Mouse (Mus musculus): ENCODE results near the gene Nudc.

Gene Nudc

GRCm38 (mm10) chr4:133557041-133557717 is 11.4 kb upstream of the Nudc start:
- CTCF ChIA-PET, result no interaction called here
- POLR2A ChIA-PET, result interaction anchor here in 1 of 4 experiments (1.3 kb wide), 1 partner anchor 11 kb away, joined by 6 read pairs; the partner anchor contains the start of gene Nudc

GRCm38 (mm10) chr4:133553448-133554330 is 7.9 kb upstream of the Nudc start:
- POLR2A ChIA-PET, result interaction anchor here in 3 of 4 experiments (0.6 to 2.3 kb wide), 12 partner anchors 8 to 405 kb away, joined by 3 to 9 read pairs (median 4); partner anchors contain the start of genes Nudc (in 3 of the 3), Gpn2 (in 1 of the 3) and Tent5b (in 1 of the 3)

GRCm38 (mm10) chr4:133552768-133553447 is 7.1 kb upstream of the Nudc start, which contains the start of gene Nr0b2:
Nr0b2 (plus strand) TSS chr4:133553376.
- ChIA-PET POLR2A (interaction anchor here in 3 of 4 experiments (0.6 to 1.2 kb wide), 12 partner anchors 16 to 406 kb away, joined by 3 to 9 read pairs (median 4); partner anchors contain the start of genes Gpn2 (in 1 of the 3) and Tent5b (in 1 of the 3)), CTCF (no interaction called here)

More at GRCm38 (mm10) chr4:133553448-133554330, 7.9 kb upstream of the Nudc start:
- CTCF ChIA-PET, result no interaction called here

DNA sequence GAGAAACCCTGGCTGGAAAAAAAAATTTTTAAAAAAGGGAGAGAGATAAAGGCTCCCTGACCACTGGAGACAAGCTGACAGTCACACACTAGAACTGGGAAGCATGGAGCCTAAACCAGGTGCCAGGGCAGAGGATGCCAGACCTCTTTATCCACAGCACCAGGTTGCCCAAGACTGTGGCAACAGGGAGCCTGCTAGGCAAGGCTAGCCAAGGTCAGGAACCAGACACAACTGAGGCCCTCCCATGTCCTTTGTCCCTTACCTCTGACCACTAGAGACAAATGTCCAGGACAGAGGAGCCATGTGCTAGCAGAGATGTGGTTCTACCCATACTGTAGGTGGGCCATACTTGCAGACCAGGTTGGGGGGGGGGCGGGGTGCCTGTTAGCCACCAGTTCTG is 6.2 kb upstream of the Nudc start:
- CTCF ChIA-PET, result no interaction called here

DNA sequence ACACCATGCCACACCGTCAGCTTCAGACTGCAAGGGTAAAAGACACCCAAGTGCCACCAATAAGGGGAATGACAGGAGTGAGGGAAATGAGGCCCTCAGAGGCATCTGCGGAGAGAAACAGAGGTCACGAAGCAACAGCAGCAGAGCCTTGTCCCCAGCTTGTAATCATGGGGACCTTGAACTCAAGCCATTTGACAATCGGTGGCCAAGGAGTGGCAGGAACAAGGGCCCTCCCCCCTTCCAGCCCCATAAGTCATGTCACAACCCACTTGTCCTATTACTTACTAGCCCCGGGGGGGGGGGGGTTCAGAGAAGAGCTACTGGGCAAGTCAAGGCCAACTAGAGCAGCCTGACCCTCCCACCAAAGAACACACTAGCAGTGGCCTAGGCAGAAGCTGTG is 9.1 kb downstream of the Nudc start:
- CTCF ChIA-PET, result interaction anchor here in 3 of 4 experiments (0.6 to 2.0 kb wide), 9 partner anchors 9 to 593 kb away, joined by 3 to 7 read pairs (median 4); partner anchors contain the start of genes Gpatch3 (in 1 of the 3), Nudc (in 1 of the 3), Tent5b (in 1 of the 3) and Trnp1 (in 1 of the 3)
- POLR2A ChIA-PET, result interaction anchor here (0.5 to 5.6 kb wide), 30 partner anchors 8 to 373 kb away, joined by 3 to 35 read pairs (median 4); partner anchors contain the start of genes Nudc (in 4 of the 4), Kdf1 (in 1 of the 4) and Tent5b (in 1 of the 4)

More for the DNA sequence above, 6.2 kb upstream of the Nudc start:
- POLR2A ChIA-PET, result no interaction called here

- ChIA-PET POLR2A (interaction anchor here (0.5 to 5.6 kb wide), 25 partner anchors 8 to 373 kb away, joined by 3 to 35 read pairs (median 4); partner anchors contain the start of genes Nudc (in 4 of the 4), Kdf1 (in 1 of the 4) and Tent5b (in 1 of the 4)), CTCF (interaction anchor here in 1 of 4 experiments (1.2 to 2.0 kb wide), 6 partner anchors 10 to 297 kb away, joined by 3 to 7 read pairs (median 4); partner anchors contain the start of genes Gpatch3, Nudc, Tent5b and Trnp1)
These were observed 9.7 kb downstream of the Nudc start for GRCm38 (mm10) chr4:133536081-133536480.

GRCm38 (mm10) chr4:133532777-133533176 is 13.0 kb downstream of the Nudc start:
- ChIA-PET CTCF (interaction anchor here in 2 of 4 experiments (0.6 to 1.6 kb wide), 2 partner anchors 13 to 19 kb away, joined by 3 read pairs; partner anchors contain the start of gene Nudc (in 1 of the 2)), POLR2A (interaction anchor here (0.5 to 5.6 kb wide), 5 partner anchors 12 to 932 kb away, joined by 3 to 35 read pairs (median 7); partner anchors contain the start of genes Nudc (in 2 of the 4) and Wdtc1 (in 1 of the 4))

DNA sequence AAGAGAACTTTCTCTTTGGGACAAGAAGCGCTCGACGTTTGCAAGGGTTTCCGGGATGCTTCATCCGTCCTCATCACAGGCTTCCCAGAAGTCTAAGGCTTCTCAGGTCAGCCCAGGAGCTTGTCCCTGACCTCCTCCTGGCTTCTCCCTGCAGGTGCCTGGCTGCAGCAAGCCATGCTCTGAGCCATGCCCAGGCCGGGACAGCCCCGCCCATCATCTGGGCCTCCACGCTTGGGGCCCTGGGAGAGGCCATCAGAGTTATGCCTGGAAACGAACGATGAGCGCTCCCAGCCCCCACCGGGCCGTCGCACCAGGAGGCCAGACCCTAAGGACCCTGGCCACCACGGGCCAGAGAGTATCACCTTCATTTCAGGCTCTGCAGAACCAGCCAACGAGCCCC is 18.0 kb downstream of the Nudc start:
- ChIA-PET POLR2A (interaction anchor here in 2 of 4 experiments (0.6 to 1.6 kb wide), 4 partner anchors 9 to 49 kb away, joined by 3 to 10 read pairs (median 5); partner anchors contain the start of gene Nudc (in 1 of the 2)), CTCF (interaction anchor here in 1 of 4 experiments (0.6 kb wide), 1 partner anchor 235 kb away, joined by 6 read pairs; no protein-coding TSS in a partner anchor)

- CTCF ChIA-PET, result no interaction called here
- POLR2A ChIA-PET, result interaction anchor here in 1 of 4 experiments (0.6 to 2.1 kb wide), 4 partner anchors 15 to 239 kb away, joined by 3 to 4 read pairs (median 4); no protein-coding TSS in a partner anchor
These were observed 24.3 kb downstream of the Nudc start for GRCm38 (mm10) chr4:133521502-133521901.

- POLR2A ChIA-PET, result interaction anchor here in 3 of 4 experiments (0.7 to 2.2 kb wide), 15 partner anchors 11 to 415 kb away, joined by 3 to 12 read pairs (median 4); partner anchors contain the start of genes Nudc (in 2 of the 3), Tent5b (in 1 of the 3) and Wdtc1 (in 1 of the 3)
- CTCF ChIA-PET, result interaction anchor here in 1 of 4 experiments (0.8 to 1.9 kb wide), 2 partner anchors 39 to 67 kb away, joined by 3 to 7 read pairs; partner anchors contain the start of gene Tent5b
These were observed 26.5 kb downstream of the Nudc start for GRCm38 (mm10) chr4:133519369-133519665.

DNA sequence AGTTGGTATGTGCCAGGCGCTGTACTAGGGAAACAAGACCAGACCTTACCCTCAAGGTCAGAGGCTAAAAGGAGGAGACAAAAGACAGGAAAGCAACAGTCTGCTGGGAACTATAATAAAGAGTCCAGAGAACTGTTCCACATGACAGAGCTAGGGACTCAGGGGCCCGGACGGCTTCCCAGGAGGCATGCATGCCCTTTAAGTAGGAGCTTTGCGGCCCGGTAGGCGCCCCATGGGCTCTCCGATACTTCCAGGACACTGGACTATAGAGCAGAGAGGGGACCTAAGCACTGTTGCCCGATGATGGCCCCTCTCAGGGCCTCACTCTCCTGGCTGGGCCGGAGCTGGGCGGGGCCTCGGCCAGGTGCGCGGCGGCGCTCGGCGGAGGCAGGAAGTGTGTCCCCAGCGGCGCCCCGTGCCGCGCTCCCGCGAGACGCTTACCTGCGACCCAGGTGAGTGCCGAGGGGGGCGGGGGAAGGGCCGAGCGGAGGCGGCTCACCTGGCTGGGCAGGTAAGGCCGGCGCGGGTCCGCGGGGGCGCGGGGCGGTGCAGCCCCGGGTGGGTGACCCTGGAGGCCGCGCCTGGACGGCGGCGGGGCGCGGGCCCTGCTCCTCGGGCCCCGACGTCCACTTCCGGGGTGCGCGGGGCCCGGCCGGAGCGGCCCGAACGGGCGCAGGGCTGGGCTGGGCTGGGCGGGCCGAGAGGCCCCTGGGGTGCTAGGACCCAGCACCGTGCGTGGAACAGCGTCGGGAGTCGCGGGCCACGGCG is 27.0 kb downstream of the Nudc start, which contains the start of gene Kdf1:
TSS of gene Kdf1 (plus strand) at position 363 of the 768 bp plus-strand sequence.
- POLR2A ChIA-PET, result interaction anchor here (0.6 to 2.2 kb wide), 25 partner anchors 11 to 786 kb away, joined by 3 to 12 read pairs (median 4); partner anchors contain the start of genes Nudc (in 2 of the 4), Wdtc1 (in 2 of the 4) and Tent5b (in 1 of the 4)
- CTCF ChIA-PET, result interaction anchor here in 3 of 4 experiments (0.6 to 1.9 kb wide), 10 partner anchors 12 to 96 kb away, joined by 3 to 7 read pairs (median 3); partner anchors contain the start of genes Gpatch3 (in 1 of the 3) and Tent5b (in 1 of the 3)

DNA sequence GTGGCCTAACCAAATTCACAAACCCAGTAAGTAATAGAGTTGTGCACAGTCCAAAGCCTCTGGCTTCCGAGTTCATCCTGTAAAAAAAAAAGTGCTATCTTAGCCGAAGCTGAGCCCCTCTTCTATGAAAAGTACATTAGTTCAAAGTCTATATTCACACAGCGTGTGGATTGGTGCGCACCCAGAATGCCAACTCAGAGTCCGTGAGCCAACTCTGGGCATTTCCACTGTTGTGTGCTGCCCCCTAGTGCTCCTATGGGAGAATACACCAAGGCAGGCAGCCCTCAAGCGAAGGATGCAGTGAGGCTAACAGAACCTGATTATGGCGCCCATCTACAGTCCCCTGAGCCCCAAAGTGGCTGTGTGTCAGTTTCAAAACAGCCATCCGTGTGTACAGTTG is 32.8 kb downstream of the Nudc start:
- ChIA-PET POLR2A (interaction anchor here in 2 of 4 experiments (1.4 to 1.6 kb wide), 2 partner anchors 15 to 36 kb away, joined by 4 read pairs; no protein-coding TSS in a partner anchor), CTCF (interaction anchor here in 3 of 4 experiments (0.6 to 2.1 kb wide), 7 partner anchors 16 to 447 kb away, joined by 3 to 6 read pairs (median 3); partner anchors contain the start of gene Tent5b (in 1 of the 3))

- ChIA-PET POLR2A (interaction anchor here in 1 of 4 experiments (1.6 kb wide), 1 partner anchor 35 kb away, joined by 4 read pairs; no protein-coding TSS in a partner anchor), CTCF (interaction anchor here in 3 of 4 experiments (0.6 to 2.1 kb wide), 7 partner anchors 16 to 108 kb away, joined by 3 to 6 read pairs (median 3); partner anchors contain the start of gene Tent5b (in 1 of the 3))
These were observed 33.3 kb downstream of the Nudc start for GRCm38 (mm10) chr4:133512511-133512910.

- ChIA-PET POLR2A (interaction anchor here in 3 of 4 experiments (0.6 to 2.4 kb wide), 9 partner anchors 9 to 524 kb away, joined by 3 to 15 read pairs (median 3); partner anchors contain the start of genes Tent5b (in 2 of the 3) and Wdtc1 (in 1 of the 3)), CTCF (interaction anchor here in 3 of 4 experiments (0.9 to 2.5 kb wide), 10 partner anchors 9 to 59 kb away, joined by 3 to 14 read pairs (median 4); partner anchors contain the start of genes Nudc (in 1 of the 3) and Tent5b (in 1 of the 3))
These were observed 34.7 kb downstream of the Nudc start for GRCm38 (mm10) chr4:133511050-133511449.

DNA sequence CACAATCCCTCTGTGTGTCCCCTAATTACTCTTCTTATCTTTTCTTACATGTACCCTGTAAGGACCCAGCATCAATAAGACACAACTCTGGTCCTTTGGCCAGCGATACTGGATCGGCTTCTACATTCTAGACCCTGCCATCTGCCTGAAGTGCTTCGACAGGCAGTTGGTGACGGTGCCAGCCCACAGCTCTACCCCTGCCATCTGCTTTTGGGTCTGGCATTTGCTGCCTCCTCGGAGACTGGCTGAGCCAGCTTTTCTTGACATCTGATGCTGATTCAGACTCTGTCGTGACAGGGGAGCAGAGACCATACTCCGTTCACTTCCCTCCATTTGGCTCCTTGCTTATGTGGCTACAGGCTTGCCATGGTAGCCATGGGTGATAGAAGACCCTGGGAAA is 36.8 kb downstream of the Nudc start:
- CTCF ChIA-PET, result interaction anchor here in 3 of 4 experiments (0.6 to 2.1 kb wide), 8 partner anchors 12 to 529 kb away, joined by 3 to 10 read pairs (median 4); partner anchors contain the start of gene Tent5b (in 1 of the 3)

More for the DNA sequence above, 36.8 kb downstream of the Nudc start:
- POLR2A ChIA-PET, result interaction anchor here (0.6 to 1.8 kb wide), 14 partner anchors 10 to 525 kb away, joined by 3 to 10 read pairs (median 4); partner anchors contain the start of genes Tent5b (in 2 of the 4), Trnp1 (in 1 of the 4) and Wdtc1 (in 1 of the 4)
